Mouse (Mus musculus) brain, embryonic 14.5 days (tissue): ENCODE measurements around the gene Pacs1.

ENCODE experiments used
- CTCF ChIP-seq: fragments of 200-500 bp; IDR thresholded peaks from 2 replicates; pipeline ENCODE4 v1.5.1; 2012; ENCODE audit warnings: inconsistent platforms, mild to moderate bottlenecking, moderate library complexity, borderline replicate concordance; ENCODE audit not compliant: insufficient read depth, insufficient read length; ENCODE audit errors: extremely low read depth
- POLR2A ChIP-seq: fragments of 200-500 bp; IDR thresholded peaks from 2 replicates; pipeline ENCODE4 v1.6.1; 2012; ENCODE audit warnings: mild to moderate bottlenecking, inconsistent platforms, borderline replicate concordance; ENCODE audit not compliant: poor library complexity, insufficient read depth, insufficient read length, severe bottlenecking; ENCODE audit errors: extremely low read depth

- TF ChIP-seq POLR2A (no peak), CTCF (no peak)
Observed at GRCm38 (mm10) chr19:5151741-5152140, 121.2 kb downstream of the Pacs1 start.
